Mouse (Mus musculus) heart, embryonic 12.5 days (tissue): ENCODE measurements around the gene Ctcfl. TPM values are rescaled to one million over a fixed set of nuclear protein-coding genes. Genes with fewer than 3 reads are reported as not detected.

Experiments
- ATAC-seq: fragments of 200-750 bp; cut with Nextera tagmentation; 2 replicates; pipeline ENCODE4 v1.8.0; 2017; ENCODE audit warnings: moderate TSS enrichment, moderate library complexity; ENCODE audit not compliant: insufficient number of reproducible peaks, low FRiP score
- H3K27ac ChIP-seq: fragments of 300-500 bp; sonication (generic); 2 replicates; pipeline ENCODE4 v1.5.1; 2016; ENCODE audit warnings: mild to moderate bottlenecking, moderate library complexity; ENCODE audit not compliant: poor library complexity, severe bottlenecking
- H3K27me3 ChIP-seq: fragments of 300-500 bp; sonication (generic); replicated peaks from 2 replicates; pipeline ENCODE4 v1.6.1; 2016; ENCODE audit warnings: mild to moderate bottlenecking, moderate library complexity
- H3K36me3 ChIP-seq: fragments of 300-500 bp; sonication (generic); 2 replicates; pipeline ENCODE4 v1.6.1; 2016; ENCODE audit warnings: mild to moderate bottlenecking, moderate library complexity
- H3K4me1 ChIP-seq: fragments of 300-500 bp; sonication (generic); replicated peaks from 2 replicates; pipeline ENCODE4 v1.6.1; 2016; ENCODE audit warnings: mild to moderate bottlenecking
- H3K4me2 ChIP-seq: fragments of 300-500 bp; sonication (generic); 2 replicates; pipeline ENCODE4 v1.6.1; 2016; ENCODE audit warnings: mild to moderate bottlenecking, moderate library complexity
- H3K4me3 ChIP-seq: fragments of 300-500 bp; sonication (generic); 2 replicates; pipeline ENCODE4 v1.5.1; 2016; ENCODE audit warnings: mild to moderate bottlenecking
- H3K9ac ChIP-seq: fragments of 300-500 bp; sonication (generic); 2 replicates; pipeline ENCODE4 v1.6.1; 2016; ENCODE audit warnings: mild to moderate bottlenecking, moderate library complexity
- H3K9me3 ChIP-seq: fragments of 300-500 bp; sonication (generic); replicated peaks from 2 replicates; pipeline ENCODE4 v1.6.1; 2016; ENCODE audit warnings: mild to moderate bottlenecking, moderate library complexity
- WGBS: fragments of 180-500 bp; shearing (Covaris S2); methylation state at CpG from one replicate; pipeline ENCODE4 v1.1.7; 2016; 5-methylcytosine and 5-hydroxymethylcytosine counted together
- polyA plus RNA-seq: library from polyadenylated mRNA; unstranded; fragments of >200 nt; fragmentation: Nextera tagmentation; extraction: Ambion mirVana; gene quantifications from 2 replicates; pipeline ENCODE4 v1.2.1, GENCODE M21; 2016

Gene Ctcfl
- polyA plus RNA-seq, 1 experiment from 2014 or later: 0.70 TPM

DNA sequence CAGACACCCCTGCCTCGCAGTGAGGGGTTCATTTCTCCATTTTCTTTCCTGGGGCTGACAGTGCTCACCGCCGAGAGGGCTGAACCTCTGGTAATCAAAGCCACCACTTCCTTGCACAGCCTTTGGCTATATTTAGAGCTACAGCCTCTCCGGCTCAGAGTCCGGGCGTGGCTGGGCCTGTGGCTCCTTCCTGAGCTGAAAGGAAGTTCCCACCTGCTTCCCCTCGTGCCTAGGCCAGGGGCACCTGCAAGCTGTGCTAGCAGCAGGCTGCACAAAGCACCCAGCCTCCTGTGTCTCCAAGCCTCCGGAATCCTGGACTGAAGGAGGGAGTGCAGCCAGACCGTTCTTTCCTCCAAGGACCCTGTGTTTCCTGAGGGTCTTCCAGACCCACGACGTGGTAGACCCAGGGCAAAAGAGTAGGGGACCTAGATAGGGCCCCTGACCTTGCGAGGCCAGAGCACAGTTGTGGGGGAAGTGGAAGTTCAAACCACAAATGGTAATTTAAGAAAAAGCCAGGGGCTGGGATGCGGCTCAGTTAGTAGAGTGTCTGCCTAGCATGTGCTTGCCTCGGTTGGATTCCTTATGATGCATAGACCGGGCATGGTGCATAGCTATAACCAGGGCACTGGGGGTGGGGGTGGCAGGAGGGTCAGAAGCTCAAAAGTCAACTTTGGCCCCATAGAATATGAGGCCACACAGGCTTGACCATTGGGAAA, 72.6 kb downstream of the Ctcfl start:
- peaks cover 85% of the 10 kb centered on the region for H3K4me1 ChIP-seq
- 39% methylated on average over 15 of the region's 15 CpGs for WGBS
- H3K4me2 ChIP-seq: peak overlapping the region; percentile 24; the same call in 1 of the 2 replicates
- H3K27me3 ChIP-seq: no peaks in the 10 kb centered on the region
- peak; percentile 37 for ATAC-seq
- no peaks in the 10 kb centered on the region for H3K9me3 ChIP-seq
- H3K36me3 ChIP-seq: no peaks in the 10 kb centered on the region
- H3K9ac ChIP-seq: peak overlapping the region; percentile 55
- H3K4me3 ChIP-seq: no peak overlapping the region
- peak overlapping the region; percentile 91 for H3K27ac ChIP-seq

DNA sequence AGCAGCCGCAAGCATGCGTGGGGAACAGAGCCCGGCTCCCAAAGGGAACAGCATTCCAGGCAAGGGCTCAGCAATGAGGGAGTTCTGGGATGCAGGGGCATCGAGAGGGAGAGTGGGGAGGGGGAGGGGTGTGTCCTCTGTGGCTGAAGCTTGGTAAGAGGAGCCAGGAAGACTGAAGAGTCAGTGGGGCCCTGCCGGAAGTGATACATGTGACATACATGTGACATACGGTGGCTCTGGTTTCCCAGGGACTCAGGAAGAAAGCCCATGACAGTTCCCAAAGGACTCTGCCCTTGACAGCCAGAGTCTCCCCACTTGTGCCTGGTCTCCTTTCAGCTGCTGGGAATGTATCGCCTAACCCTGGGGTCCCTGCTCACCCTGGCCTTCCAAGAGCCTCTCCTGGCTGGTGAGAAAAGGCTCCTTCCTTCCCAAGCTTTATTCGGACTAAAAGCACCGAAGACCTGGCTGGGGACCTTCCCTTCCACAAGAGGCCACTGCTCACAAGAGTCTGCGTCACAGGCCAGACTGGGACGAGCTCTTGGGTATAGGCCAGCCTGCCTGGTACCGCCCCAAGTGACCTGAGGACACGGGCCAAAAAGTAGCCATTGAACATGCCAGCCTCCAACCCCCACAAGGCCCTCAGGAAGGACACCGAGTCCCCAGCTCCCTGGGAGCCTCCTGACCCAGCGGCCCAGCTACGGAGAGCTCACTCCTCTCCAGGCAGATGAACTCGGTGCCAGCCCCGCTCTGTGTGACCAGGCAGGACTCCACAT, 74.9 kb downstream of the Ctcfl start:
- Histone ChIP-seq H3K27ac (peak overlapping the region; percentile 17; the same call in 1 of the 2 replicates), H3K4me2 (no peak overlapping the region), H3K9ac (no peak overlapping the region), H3K36me3 (no peaks in the 10 kb centered on the region), H3K4me3 (no peak overlapping the region), H3K27me3 (no peaks in the 10 kb centered on the region), H3K9me3 (no peaks in the 10 kb centered on the region), H3K4me1 (peaks cover 73% of the 10 kb centered on the region)
- ATAC-seq: no peak
- 65% methylated on average over 18 of the region's 18 CpGs for WGBS

Other genes starting within 250 kb of the Ctcfl start
- gene Bmp7, start 179.2 kb downstream of the Ctcfl start, polyA plus RNA-seq: 67.2 and 70.8 TPM in 2 replicates
- 0.26 and 0.30 TPM in 2 replicates for gene Spo11, start 141.8 kb downstream of the Ctcfl start, polyA plus RNA-seq
- gene Rae1, start 119.4 kb downstream of the Ctcfl start, polyA plus RNA-seq: 102 and 103 TPM in 2 replicates
- 146 and 147 TPM in 2 replicates for gene Rbm38, start 99.0 kb downstream of the Ctcfl start, polyA plus RNA-seq
- gene Pck1, start 33.5 kb upstream of the Ctcfl start, polyA plus RNA-seq: 0.09 and 0.19 TPM in 2 replicates
- not detected in 2 replicates for gene Zbp1, start 99.4 kb upstream of the Ctcfl start, polyA plus RNA-seq
- gene Pmepa1, start 157.0 kb upstream of the Ctcfl start, polyA plus RNA-seq: 4.0 and 4.5 TPM in 2 replicates